Mouse (Mus musculus) bone marrow, adult 2 months (tissue): ENCODE results near the gene Ptcd1. TPM values are rescaled to one million over a fixed set of nuclear protein-coding genes. Genes with fewer than 3 reads are reported as not detected.

Experiments used
- H3K27ac ChIP-seq: fragments of 200-500 bp; 2 replicates; pipeline ENCODE4 v1.5.1; 2012; ENCODE audit warnings: low read depth, mild to moderate bottlenecking, control low read depth, inconsistent platforms, low read length; ENCODE audit not compliant: control insufficient read depth, poor library complexity, insufficient read depth
- H3K4me1 ChIP-seq: fragments of 200-500 bp; 2 replicates; pipeline ENCODE4 v1.6.1; 2011; ENCODE audit warnings: low read length; ENCODE audit not compliant: control insufficient read depth, insufficient read depth
- H3K4me3 ChIP-seq: fragments of 200-500 bp; replicated peaks from 2 replicates; pipeline ENCODE3; 2011; ENCODE audit warnings: mild to moderate bottlenecking, low read depth, low read length, control low read depth; ENCODE audit not compliant: control insufficient read depth
- CTCF ChIP-seq: fragments of 200-500 bp; IDR thresholded peaks from 2 replicates; pipeline ENCODE4 v1.5.1; 2011; ENCODE audit warnings: low read length, control low read depth; ENCODE audit not compliant: control insufficient read depth, insufficient read depth
- POLR2A ChIP-seq: fragments of 200-500 bp; IDR thresholded peaks from 2 replicates; pipeline ENCODE4 v1.6.1; 2011; ENCODE audit warnings: low read depth, mild to moderate bottlenecking, control low read depth, low read length, borderline replicate concordance; ENCODE audit not compliant: control insufficient read depth
- WGBS: fragments of 180-500 bp; shearing (Covaris S2); methylation state at CpG from one replicate; pipeline ENCODE4 v1.1.7; 2018; 5-methylcytosine and 5-hydroxymethylcytosine counted together
- polyA plus RNA-seq: library from polyadenylated mRNA; stranded (reverse); fragments of >200 nt; gene quantifications from 2 replicates; pipeline ENCODE4 v1.2.4, GENCODE M21; 2011; ENCODE audit warnings: low replicate concordance; ENCODE audit not compliant: missing spikeins, insufficient read depth, insufficient read length

Gene Ptcd1
- polyA plus RNA-seq, 1 experiment, result 10.9 TPM

GRCm38 (mm10) chr5:145129124-145129523 lies 37.8 kb downstream of the Ptcd1 start:
- Histone ChIP-seq H3K4me1 (no peaks in the 10 kb centered on the region), H3K27ac (no peak overlapping the region), H3K4me3 (no peak overlapping the region)
- WGBS, result 80% methylated on average over 4 of the region's 4 CpGs
- TF ChIP-seq CTCF (no peak), POLR2A (no peak)

- 94% methylated on average over 9 of the region's 9 CpGs for WGBS
- Histone ChIP-seq H3K4me1 (no peaks in the 10 kb centered on the region), H3K27ac (no peak overlapping the region), H3K4me3 (no peak overlapping the region)
- TF ChIP-seq CTCF, result no peak
- TF ChIP-seq POLR2A, result no peak
These were observed 40.3 kb downstream of the Ptcd1 start for GRCm38 (mm10) chr5:145126580-145126979.

- Histone ChIP-seq H3K27ac (no peak overlapping the region), H3K4me1 (no peaks in the 10 kb centered on the region; the same call in 1 of the 2 replicates), H3K4me3 (no peak overlapping the region)
- TF ChIP-seq POLR2A, result no peak
- 94% methylated on average over 19 of the region's 19 CpGs for WGBS
These were observed 43.5 kb downstream of the Ptcd1 start for GRCm38 (mm10) chr5:145123396-145123795.

GRCm38 (mm10) chr5:145120921-145121320 lies 46.0 kb downstream of the Ptcd1 start:
- no peak overlapping the region for H3K4me3 ChIP-seq
- no peaks in the 10 kb centered on the region; the same call in 1 of the 2 replicates for H3K4me1 ChIP-seq
- no peak overlapping the region for H3K27ac ChIP-seq
- WGBS, result 69% methylated on average over 7 of the region's 7 CpGs
- TF ChIP-seq CTCF, result no peak
- TF ChIP-seq POLR2A, result no peak

- peak; percentile 67 for TF ChIP-seq CTCF
- TF ChIP-seq POLR2A, result no peak
- WGBS, result 90% methylated on average over 2 of the region's 2 CpGs
- H3K27ac ChIP-seq, result no peak overlapping the region
These were observed 47.5 kb downstream of the Ptcd1 start for GRCm38 (mm10) chr5:145119385-145119784.

DNA sequence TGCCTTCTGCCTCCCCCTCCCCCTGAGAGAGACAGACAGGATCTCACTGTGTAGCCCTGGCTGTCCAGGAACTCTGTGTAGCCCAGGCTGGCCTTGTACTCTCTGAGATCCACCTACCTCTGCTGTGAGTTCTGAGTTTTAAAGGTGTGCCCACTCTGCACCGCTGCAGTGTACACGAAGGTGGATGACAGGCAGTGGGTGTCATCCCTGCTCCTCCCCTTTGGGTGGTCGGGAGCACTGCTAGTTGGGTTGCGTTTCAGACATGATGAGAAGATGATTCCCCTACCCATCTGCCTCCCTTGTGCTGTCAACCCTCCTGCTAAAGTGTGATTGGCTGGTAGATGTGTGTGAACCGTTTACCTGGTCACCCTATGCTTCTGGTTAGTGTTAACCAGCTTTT lies 48.4 kb downstream of the Ptcd1 start:
- 81% methylated on average over 5 of the region's 5 CpGs for WGBS
- no peaks in the 10 kb centered on the region; the same call in 1 of the 2 replicates for H3K4me1 ChIP-seq
- H3K4me3 ChIP-seq, result no peak overlapping the region
- TF ChIP-seq CTCF (no peak), POLR2A (no peak)
- no peak overlapping the region for H3K27ac ChIP-seq

More at GRCm38 (mm10) chr5:145119385-145119784, 47.5 kb downstream of the Ptcd1 start:
- Histone ChIP-seq H3K4me3 (no peak overlapping the region), H3K4me1 (no peaks in the 10 kb centered on the region; the same call in 1 of the 2 replicates)

DNA sequence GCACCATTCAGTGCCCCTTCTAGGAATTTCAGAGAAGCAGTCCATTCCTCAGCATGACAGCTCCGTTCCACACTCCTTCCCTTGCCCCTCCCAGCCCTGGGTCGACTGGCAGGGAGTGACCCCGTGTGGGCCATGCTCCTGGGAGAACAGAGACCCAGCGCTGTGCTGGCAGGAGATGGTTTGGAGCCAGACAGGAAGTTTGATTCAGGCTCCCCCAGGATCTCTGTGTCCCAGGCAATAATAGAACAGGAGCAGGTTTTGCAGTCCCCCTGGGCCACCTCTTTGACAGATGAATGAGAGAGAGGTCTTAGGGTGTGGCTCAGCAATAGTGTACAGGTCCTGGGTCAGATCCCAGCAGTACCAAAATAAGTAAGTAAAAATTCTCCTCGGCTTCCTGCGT lies 48.9 kb downstream of the Ptcd1 start:
- no peaks in the 10 kb centered on the region; the same call in 1 of the 2 replicates for H3K4me1 ChIP-seq
- no peak for TF ChIP-seq CTCF
- TF ChIP-seq POLR2A, result no peak
- 72% methylated on average over 6 of the region's 6 CpGs for WGBS
- no peak overlapping the region for H3K27ac ChIP-seq
- H3K4me3 ChIP-seq, result no peak overlapping the region

- 40% methylated on average over 10 of the region's 10 CpGs for WGBS
- H3K4me1 ChIP-seq, result no peaks in the 10 kb centered on the region; the same call in 1 of the 2 replicates
These were observed 50.0 kb downstream of the Ptcd1 start for GRCm38 (mm10) chr5:145116916-145117315.

GRCm38 (mm10) chr5:145116316-145116715 lies 50.6 kb downstream of the Ptcd1 start:
- H3K4me3 ChIP-seq, result peak overlapping the region; percentile 68
- H3K4me1 ChIP-seq, result no peaks in the 10 kb centered on the region; the same call in 1 of the 2 replicates
- TF ChIP-seq CTCF, result no peak
- no peak for TF ChIP-seq POLR2A
- WGBS, result under 1% methylated on average over 4 of the region's 4 CpGs
- peak overlapping the region; percentile 99 for H3K27ac ChIP-seq

More at GRCm38 (mm10) chr5:145116916-145117315, 50.0 kb downstream of the Ptcd1 start:
- TF ChIP-seq CTCF (peak; percentile 78), POLR2A (no peak)
- peak overlapping the region; percentile 68 for H3K4me3 ChIP-seq
- peak overlapping the region; percentile 78 for H3K27ac ChIP-seq

DNA sequence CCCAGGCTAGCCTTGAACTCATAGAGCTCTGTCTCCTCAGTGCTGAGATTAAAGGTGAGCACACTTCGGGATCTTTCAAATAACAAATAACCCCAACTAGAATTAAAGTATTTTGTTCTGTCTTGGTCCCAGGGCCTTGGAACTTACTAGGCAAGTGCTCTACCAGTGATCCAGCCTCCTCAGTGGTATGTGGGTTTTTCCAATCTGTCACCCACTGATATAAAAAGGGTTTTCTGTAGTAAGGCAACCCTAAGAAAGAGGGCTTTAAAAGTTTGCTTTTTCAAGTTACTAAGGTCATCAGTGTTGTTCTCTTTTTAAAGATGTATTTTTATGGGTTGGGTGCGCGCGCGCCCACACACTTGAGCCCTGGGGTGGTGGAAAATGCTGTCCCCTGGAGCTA lies 51.2 kb downstream of the Ptcd1 start:
- TF ChIP-seq CTCF (no peak), POLR2A (no peak)
- 51% methylated on average over 5 of the region's 5 CpGs for WGBS
- Histone ChIP-seq H3K4me3 (peak overlapping the region; percentile 59), H3K4me1 (no peaks in the 10 kb centered on the region; the same call in 1 of the 2 replicates), H3K27ac (peak overlapping the region; percentile 99)
